Mouse (Mus musculus) gastrocnemius, adult 2 months (tissue): ENCODE results near the gene Uba1. TPM values are rescaled to one million over a fixed set of nuclear protein-coding genes. Genes with fewer than 3 reads are reported as not detected.
A peak's percentile ranks its signal among the peaks of the same experiment; 100 is the strongest.

Experiments used
- DNase-seq: peaks from one replicate; pipeline ENCODE4 v3.0.0; 2022
- H3K27ac ChIP-seq: fragments of 200-600 bp; 2 replicates; pipeline ENCODE4 v1.8.1; 2022; ENCODE audit warnings: mild to moderate bottlenecking
- H3K4me3 ChIP-seq: fragments of 200-600 bp; 2 replicates; pipeline ENCODE4 v1.8.1; 2022; ENCODE audit warnings: mild to moderate bottlenecking, moderate library complexity
- CTCF ChIP-seq: fragments of 200-600 bp; IDR thresholded peaks from 2 replicates; pipeline ENCODE4 v1.8.1; 2022; ENCODE audit warnings: antibody characterized with exemption, mild to moderate bottlenecking, moderate library complexity
- intact Hi-C: fragments of 180-260 bp; cut with DNase I; formaldehyde crosslinking; loops from one replicate; pipeline ENCODE4 v1.15.1; 2025
- long read RNA-seq, 2 experiments: library from polyadenylated mRNA; stranded (forward); transcript quantifications; one replicate each; pipeline ENCODE4 v2.0.0; 2021
- total RNA-seq, 2 experiments: library from RNA; stranded (reverse); gene quantifications; 2 replicates each; pipeline ENCODE4 v1.2.3; 2021

Uba1 gene
- total RNA-seq = 100 to 1,000 TPM; 135 to 149 TPM
- long read RNA-seq, experiment 1, full-length matches to known transcripts = 139 of 186 reads
- long read RNA-seq, experiment 1, partial matches to known transcripts = 32 of 186 reads
- long read RNA-seq, experiment 1, other reads (novel, unspliced or antisense) = 15 of 186 reads
- long read RNA-seq, experiment 2, full-length matches to known transcripts = 161 of 198 reads
- long read RNA-seq, experiment 2, partial matches to known transcripts = 26 of 198 reads
- long read RNA-seq, experiment 2, other reads (novel, unspliced or antisense) = 11 of 198 reads

DNA sequence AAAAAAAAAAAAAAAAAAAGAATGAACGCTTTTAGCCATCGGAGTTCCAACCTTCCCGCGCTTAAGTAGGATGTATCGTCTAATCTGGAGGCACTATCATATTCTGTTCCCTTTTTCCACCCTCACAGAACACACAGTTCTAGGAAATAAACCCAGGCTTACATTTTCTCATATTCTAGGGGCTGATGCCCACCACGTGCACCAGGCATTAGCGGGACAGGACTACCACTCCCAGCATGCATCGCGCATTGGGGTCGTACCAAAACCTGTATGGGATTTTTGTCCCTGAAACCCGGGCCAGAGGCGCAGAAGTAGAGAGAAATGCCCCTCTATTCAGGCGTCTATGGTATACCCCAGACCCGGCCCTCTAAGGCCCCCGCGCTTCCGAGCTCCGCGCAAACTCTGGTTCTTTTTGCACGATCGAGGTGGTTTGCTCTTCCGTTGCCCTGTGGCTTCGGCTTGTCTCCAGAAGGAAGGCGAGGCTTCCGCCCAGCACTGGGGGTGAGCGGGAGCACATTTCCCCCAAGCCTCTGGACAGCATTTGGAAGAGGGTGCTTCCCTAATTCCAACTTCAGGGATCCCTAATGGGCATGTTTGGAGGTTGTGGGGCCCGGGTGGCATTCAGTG is at the start of gene Uba1:
Uba1 (plus strand) TSS at position 301 of the 627 bp plus-strand sequence.
- peak; percentile 76 for DNase-seq
- H3K4me3 ChIP-seq = peak within 1 kb of the TSS; percentile 73
- TF ChIP-seq CTCF = no peak
- peak within 1 kb of the TSS; percentile 85 for H3K27ac ChIP-seq
- intact Hi-C loops = no loop called here

DNA sequence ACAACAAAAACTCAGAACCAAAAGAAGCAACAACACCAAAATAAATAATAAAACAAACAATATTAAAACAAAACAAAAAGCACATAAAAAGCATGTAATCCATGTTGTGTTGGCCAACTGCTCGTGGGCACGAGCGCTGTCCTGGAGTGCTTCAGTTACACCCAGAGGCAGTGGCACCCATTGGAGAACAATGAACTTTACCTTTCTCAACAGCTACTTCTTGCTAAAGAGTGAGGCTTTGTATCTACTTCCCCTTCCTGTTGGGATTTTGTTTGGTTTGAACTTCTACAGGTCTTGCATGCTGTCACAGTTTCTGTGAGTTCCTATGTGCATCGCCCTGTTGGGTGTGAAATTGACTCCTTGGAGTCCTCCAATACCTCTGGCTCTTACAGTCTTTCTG is 49.6 kb upstream of the Uba1 start:
- Histone ChIP-seq H3K4me3 (no peak overlapping the region), H3K27ac (no peak overlapping the region)
- no peak for TF ChIP-seq CTCF
- intact Hi-C loops = no loop called here
- DNase-seq = no peak

DNA sequence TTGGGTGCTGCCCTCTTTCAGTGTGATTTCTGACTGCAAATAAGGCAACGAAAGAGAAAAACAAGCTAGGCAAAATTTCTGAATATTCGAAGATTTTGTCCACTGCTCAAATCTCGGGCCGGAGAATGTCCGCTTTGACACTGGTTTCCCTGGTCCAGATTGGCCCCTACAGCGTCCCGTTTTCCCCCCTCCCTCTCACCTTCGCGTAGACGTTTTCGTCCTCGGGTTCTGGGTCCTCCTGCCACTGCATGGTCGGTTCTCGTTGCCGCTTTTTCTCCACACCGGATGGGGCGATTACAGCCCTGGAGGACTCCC is 41.3 kb upstream of the Uba1 start:
- no peak for DNase-seq
- peak overlapping the region; percentile 94 for H3K27ac ChIP-seq
- intact Hi-C loops = no loop called here
- no peak for TF ChIP-seq CTCF
- peak overlapping the region; percentile 85 for H3K4me3 ChIP-seq

DNA sequence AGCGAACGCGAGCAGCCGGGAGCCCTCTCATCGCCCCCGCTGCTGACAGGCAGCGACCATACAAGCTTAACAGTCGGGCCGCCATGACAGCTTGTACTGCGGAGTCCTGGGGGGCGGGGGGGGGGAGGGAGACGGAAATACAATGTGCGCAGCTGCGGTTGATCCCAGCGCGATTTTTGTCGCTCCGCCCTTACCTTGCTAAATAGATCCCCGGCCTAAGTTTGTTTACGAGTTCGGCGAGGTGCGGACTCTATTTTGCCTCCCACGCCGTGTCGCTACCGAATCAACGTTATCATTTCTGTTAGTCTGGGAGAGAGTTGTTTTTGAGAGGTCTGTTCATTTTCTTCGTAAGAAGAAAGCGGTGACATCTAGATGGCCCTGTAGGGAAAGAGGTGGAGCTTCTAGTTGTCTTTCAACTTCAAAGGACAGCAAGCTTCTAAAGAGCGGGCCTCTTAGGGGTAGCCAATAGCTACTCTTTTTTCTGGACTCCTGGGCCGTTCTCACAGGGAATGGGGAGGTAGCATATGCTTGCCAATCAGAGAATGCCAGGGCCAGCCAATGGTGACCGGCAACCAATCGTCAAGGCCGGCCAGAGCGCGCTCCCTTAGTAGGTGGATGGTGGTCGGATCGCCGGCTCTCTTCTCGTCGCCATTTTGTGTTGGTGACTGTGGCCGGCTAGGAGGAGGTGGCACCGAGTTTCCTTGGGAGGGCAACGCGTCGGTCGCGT is 40.8 kb upstream of the Uba1 start, which contains the start of the genes Rbm10 and Ndufb11:
Rbm10 (plus strand) TSS at position 328 of the 727 bp plus-strand sequence.
Ndufb11 (minus strand) TSS at position 444 of the 727 bp plus-strand sequence.
- DNase-seq = peak; percentile 87

DNA sequence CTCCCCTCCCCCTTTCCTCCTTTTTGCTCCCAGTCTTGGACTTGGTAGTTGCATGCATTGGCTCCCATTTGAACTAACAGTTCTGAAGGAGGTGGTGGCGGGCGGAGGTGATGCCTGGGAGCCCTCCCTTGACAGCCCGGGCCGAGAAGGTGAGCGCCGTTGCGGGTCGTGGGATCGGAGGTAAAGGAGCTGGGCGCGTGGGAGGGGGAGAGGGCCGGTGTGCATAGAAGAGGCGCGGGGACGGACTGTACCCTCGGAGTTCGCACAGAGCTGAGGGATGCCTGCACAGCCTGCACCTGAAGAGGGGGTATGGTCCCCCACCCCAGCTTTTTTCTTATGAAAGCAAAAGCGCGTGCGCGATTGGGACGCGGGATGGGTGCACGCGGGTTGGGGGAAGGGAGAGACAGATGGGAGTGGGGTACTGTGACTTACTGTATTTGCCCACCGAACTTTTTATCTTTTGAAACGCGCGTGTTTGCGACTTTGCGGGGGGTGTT is 40.2 kb upstream of the Uba1 start:
- intact Hi-C loops = no loop called here
- peak overlapping the region; percentile 85 for H3K4me3 ChIP-seq

More for the DNA sequence above, 40.8 kb upstream of the Uba1 start, which contains the start of the genes Rbm10 and Ndufb11:
- intact Hi-C loops = no loop called here
- peak within 1 kb of the TSS; percentile 85 for H3K4me3 ChIP-seq
- no peak for TF ChIP-seq CTCF
- peak within 1 kb of the TSS; percentile 94 for H3K27ac ChIP-seq

DNA sequence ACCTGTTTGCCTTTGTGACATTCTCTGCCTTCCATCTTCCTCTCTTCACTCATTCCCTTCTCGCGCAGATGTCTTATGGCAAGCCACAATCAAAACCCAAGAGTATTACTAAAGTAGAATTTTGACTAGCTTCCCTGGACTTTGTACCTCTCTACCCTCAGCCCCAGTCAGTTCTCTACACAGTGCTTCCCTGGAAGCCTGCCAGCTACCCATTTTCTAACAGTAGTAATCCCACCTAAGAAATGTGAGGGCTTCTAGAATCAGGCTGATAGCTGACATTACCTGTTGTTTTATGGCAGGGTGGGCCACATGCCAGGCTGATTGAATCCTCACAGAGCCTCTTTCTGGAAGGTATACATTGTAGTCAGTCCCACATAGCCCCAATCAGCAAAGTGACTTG is 20.0 kb upstream of the Uba1 start:
- no peak overlapping the region for H3K27ac ChIP-seq
- no peak for DNase-seq
- intact Hi-C loops = no loop called here
- no peak for TF ChIP-seq CTCF
- H3K4me3 ChIP-seq = no peak overlapping the region

More for the DNA sequence above, 40.2 kb upstream of the Uba1 start:
- no peak for TF ChIP-seq CTCF
- DNase-seq = peak; percentile 48
- H3K27ac ChIP-seq = peak overlapping the region; percentile 94

DNA sequence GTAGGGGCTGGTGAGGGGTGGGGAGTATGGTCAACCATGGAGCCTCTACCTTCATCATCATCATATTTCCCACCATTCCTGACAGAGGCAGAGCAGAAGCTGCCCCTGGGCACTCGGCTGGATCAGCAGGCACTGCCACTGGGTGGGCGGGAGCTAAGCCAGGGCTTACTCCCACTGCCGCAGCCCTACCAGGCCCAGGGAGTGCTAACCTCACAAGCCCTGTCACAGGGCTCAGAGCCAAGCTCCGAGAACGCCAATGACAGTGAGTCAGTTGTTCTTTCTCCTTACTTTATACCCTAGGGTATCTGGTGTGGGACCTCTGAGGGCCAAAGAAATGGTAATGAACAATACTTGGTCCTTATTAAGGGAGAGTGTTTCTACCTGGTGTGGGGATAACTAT is 13.3 kb upstream of the Uba1 start:
- no peak for TF ChIP-seq CTCF
- intact Hi-C loops = no loop called here
- no peak for DNase-seq
- H3K4me3 ChIP-seq = no peak overlapping the region
- H3K27ac ChIP-seq = no peak overlapping the region

DNA sequence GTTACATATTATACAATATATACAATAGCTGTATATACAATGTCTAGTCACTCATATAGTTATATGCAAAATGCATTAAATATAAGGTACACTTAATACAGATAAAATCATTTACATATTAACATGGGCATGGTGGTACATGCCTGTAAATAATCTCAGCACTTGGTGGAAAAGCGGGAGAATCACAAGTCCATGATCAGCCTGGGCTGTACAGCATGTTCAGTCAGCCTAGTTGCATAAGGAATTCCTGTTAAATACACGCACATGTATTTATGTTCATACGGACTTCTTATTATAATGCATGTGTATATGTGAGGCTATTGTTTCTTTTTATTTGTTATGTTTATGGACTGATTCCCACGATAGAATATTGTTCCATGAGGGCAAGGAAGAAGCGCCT is 533 bp upstream of the Uba1 start:
- Histone ChIP-seq H3K4me3 (peak overlapping the region; percentile 73), H3K27ac (no peak overlapping the region)
- no peak for TF ChIP-seq CTCF
- DNase-seq = no peak
- intact Hi-C loops = no loop called here

DNA sequence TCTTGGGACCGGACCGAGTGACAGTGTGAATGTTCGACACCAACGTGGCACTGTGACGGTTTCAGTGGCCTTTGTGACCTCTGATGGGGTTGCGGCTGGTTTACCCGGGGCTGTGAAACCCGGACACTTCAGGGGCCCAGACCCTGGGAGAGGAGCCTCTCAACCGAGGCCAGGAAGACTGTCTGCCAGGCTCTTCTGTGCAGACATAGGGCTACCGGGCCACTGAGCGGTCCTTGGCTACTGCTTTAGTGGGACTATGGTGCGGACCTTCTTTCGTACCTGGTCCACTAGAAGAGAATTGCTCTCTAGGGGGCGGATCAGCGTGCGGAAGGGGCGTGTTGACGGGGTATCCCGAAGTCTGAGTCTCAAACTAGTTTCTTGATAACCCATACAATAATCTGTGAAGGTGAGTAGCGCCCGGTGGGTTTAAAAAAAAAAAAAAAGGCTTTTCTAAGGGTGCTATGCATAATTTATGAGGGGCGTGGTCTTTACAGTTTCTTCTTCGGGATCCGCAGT is 823 bp downstream of the Uba1 start:
- no peak for DNase-seq
- Histone ChIP-seq H3K27ac (peak overlapping the region; percentile 85), H3K4me3 (peak overlapping the region; percentile 73)
- TF ChIP-seq CTCF = no peak
- intact Hi-C loops = no loop called here

DNA sequence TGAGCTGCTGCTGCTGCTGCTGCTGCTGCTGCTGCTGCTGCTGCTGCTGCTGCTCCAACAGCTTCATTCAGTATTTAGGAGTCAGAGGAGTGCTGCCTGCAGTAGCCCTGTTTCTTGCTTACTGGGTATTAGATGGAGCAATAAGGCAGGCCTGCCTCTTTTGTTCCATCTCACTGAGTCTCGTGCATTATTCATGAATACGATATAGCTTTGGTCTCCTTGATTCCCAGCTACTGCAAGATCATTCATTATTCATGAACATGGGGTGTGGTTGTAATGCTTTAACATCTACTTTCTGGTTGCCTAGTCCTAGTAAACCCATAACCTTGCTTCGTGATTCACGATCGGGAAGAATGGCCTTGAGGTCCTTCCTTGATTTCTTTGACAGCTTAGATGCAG is 4.2 kb downstream of the Uba1 start:
- DNase-seq = no peak
- Histone ChIP-seq H3K27ac (no peak overlapping the region), H3K4me3 (no peak overlapping the region)
- no peak for TF ChIP-seq CTCF
- intact Hi-C loops = loop anchor here (1.0 to 10.0 kb wide), 3 partner anchors 109 to 282 kb away; no protein-coding TSS in a partner anchor

DNA sequence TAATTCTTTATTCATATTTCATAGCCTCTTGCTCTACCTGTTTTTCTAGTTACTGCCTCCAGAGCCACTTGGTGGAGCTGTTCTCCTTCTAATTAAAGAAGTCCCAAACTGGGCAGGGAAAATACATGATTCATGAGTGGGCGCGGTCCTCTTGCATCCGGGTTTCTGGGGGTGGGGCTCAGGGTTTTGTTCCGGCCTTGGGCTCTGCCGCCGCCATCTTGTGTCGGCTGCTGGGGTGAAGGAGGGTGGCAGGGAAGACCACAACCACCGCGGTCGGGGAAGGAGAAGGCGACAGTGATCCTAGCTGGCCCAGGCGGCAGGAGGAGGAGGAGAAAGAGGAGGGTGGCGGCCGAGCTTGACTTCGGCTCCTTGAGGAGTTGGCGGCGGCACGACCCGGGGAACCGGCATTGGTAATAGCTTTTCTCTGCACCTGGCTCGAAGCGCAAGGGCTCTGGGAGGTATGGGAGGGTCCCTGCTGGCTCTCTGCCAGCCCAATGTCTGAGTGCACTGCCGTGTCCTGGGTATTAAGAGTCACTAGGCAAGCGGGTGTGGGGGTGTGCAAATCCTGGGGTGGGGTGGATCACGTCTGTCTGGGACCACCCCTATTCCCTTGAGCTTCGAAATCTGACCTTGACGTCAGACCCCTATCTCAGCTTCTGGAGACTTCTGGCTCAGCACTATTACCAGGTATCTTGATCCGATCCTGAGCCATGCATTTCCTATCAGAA is 4.8 kb downstream of the Uba1 start:
- Histone ChIP-seq H3K4me3 (peak overlapping the region; percentile 75), H3K27ac (peak overlapping the region; percentile 93)
- TF ChIP-seq CTCF = peak; percentile 69
- intact Hi-C loops = loop anchor here (1.0 to 10.0 kb wide), 3 partner anchors 108 to 282 kb away; no protein-coding TSS in a partner anchor
- peak; percentile 86 for DNase-seq

DNA sequence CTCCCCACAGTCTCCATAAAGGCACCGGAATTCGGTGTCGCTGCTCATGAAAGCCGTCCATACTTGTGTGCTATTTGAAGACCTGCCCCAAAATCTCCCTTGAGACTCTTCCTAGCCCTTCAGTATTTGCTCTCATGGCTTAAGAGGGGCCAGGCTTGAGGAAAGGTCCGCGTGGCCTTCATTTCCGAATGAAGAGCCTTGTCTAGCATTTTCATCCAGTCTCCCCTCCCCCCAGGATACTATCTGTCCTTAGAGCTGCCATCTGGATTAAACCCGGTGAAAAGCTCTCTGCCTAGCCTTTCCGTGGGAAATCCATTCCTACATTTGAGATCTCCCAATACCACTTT is 5.3 kb downstream of the Uba1 start:
- DNase-seq = no peak
- intact Hi-C loops = loop anchor here (10.0 kb wide), 1 partner anchor 281 kb away; no protein-coding TSS in a partner anchor
- Histone ChIP-seq H3K4me3 (peak overlapping the region; percentile 75), H3K27ac (peak overlapping the region; percentile 93)
- no peak for TF ChIP-seq CTCF
